Mouse (Mus musculus): ENCODE data around the gene P2ry10.
"Not testable (repeated sequence)": the region's sequence is repeated elsewhere in the genome, so short reads cannot be mapped to it uniquely, and the experiment has no call there.

Gene P2ry10

GRCm38 (mm10) chrX:107088177-107088576 is at the start of gene P2ry10:
TSS of gene P2ry10 (plus strand) at chrX:107088492.
- DNase-seq (ENCODE audit: low spot score in 2 of 2): no peak

DNA sequence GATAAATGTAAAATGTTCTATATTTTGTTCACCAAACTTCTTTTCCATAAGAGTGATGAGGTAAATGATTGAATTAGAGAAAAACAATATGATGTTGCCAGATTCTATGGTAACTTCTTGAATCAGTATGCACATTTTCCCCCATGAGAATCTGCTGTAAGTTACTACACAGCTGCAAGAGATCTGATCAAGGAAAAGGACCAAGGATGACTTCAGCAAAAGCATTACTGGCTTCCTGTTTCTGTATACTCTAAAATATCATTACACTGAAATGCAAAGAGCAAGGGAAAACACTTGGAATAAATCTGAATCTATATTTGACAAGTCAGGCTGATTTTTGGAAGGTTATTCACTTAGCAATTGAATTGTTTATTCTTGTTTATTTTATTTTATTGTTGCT is 49.1 kb upstream of the P2ry10 start:
- DNase-seq (ENCODE audit: low spot score in 2 of 2): no peak

GRCm38 (mm10) chrX:107039635-107040034 is 48.7 kb upstream of the P2ry10 start:
- DNase-seq (ENCODE audit: low spot score in 2 of 2): no peak

- no peak for DNase-seq (ENCODE audit: low spot score in 2 of 2)
These were observed 45.9 kb upstream of the P2ry10 start for GRCm38 (mm10) chrX:107042367-107042766.

DNA sequence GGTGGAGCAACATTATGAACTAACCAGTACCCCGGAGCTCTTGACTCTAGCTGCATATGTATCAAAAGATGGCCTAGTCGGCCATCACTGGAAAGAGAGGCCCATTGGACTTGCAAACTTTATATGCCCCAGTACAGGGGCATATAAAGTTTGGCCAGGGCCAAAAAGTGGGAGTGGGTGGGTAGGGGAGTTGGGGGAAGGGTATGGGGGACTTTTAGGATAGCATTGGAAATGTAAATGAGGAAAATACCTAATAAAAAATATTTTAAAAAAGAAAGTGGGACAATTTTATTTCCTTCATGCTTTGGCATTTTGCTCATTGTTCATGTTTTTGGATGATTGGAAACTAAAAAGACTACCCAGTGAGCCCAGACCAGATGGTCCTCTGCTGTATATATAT is 4.9 kb upstream of the P2ry10 start:
- not testable (repeated sequence) for DNase-seq (ENCODE audit: low spot score in 2 of 2)

DNA sequence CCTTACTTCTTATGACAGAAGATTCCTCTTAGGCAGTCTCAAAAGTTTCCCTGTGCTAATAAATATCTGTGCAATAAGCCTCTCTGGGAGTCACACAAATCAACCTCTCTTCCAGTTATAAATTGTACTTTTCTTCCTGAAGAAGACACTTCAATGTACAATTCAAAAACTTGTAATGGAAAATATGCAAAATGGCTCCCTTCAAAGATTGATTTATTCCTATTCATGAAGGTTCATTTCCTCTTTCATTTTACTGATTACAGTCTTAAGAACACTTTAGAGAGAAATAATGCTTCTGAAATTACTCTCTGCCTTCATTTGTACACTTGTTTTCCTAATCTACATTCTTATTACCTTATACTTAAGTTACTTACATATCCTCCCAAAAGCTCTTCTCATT is 4.0 kb upstream of the P2ry10 start:
- no peak for DNase-seq (ENCODE audit: low spot score in 2 of 2)

- DNase-seq (ENCODE audit: low spot score in 2 of 2): no peak
These were observed 839 bp downstream of the P2ry10 start for GRCm38 (mm10) chrX:107089131-107089530.

DNA sequence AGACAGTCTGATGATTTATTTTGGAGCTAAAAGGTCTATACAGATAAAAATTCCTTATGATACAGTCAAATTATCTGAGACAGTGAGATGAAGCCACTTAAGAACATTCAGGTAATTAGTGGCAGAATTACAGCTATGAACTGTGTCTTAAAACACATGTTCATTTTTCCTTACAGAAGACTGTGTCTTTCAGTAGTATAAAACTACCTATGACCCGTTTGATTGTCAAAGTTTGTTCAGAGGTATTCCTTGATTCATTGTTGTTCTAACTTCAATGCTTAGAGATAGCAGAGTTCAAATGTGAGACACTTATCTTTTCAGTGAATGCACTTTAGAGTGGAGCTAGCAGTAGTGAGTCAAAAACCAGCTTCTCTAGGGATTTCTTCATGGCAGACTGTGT is 1.6 kb downstream of the P2ry10 start:
- DNase-seq (ENCODE audit: low spot score in 2 of 2): no peak

- no peak for DNase-seq (ENCODE audit: low spot score in 2 of 2)
These were observed 7.3 kb downstream of the P2ry10 start for GRCm38 (mm10) chrX:107095633-107096032.

- no peak for DNase-seq (ENCODE audit: low spot score in 2 of 2)
These were observed 28.0 kb downstream of the P2ry10 start for GRCm38 (mm10) chrX:107116333-107116732.

DNA sequence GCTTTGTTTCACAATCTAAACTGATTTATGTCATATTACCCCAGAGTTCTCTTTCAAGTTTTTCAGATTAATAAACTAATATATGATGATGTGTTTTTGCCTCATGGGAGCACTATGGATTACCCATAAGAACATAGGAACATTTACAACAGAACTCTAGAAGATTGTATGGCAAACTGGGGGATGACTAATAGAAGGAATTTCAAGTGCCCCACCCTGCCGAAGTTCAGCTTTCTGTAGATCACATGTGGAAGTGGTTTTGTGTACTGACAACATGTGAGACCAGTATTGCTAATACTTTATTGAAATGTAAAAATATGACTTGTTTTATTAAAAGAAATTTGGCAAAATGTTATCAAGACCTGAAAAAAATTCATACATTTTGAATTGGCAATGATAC is 28.7 kb downstream of the P2ry10 start:
- DNase-seq (ENCODE audit: low spot score in 2 of 2): no peak

DNA sequence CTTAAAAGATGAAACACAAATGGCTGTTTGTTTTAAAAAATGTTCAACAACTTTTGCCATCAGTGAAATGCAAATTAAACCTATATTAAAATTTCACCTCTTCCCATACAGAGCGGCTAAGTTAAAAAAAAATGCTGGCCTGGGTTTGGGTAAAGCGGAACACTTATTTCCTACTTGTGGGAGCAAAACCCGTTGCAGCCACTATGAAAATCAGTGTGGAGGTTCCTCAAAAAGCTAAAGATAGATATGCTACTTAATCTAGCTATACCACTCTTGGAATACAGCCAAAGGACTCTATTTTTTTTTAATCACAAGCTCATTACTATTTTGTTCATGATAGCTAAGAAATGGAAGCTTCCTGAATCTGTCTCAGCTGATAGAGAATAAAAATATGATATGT is 54.9 kb downstream of the P2ry10 start:
- no peak for DNase-seq (ENCODE audit: low spot score in 2 of 2)

DNA sequence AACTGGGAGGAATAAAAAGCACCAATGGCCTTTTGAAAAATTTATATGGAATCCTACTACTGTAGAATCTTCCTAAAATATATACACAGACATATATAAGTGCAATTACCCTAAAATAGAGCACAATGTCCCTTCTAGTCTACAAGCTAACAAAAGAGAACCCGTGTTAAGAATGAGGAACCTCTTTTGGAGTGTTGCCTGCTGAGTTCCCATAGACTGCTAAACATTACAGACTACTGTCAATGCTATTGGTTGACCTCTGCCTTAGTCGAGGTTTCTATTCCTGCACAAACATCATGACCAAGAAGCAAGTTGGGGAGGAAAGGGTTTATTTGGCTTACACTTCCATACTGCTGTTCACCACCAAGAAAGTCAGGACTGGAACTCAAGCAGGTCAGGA is 55.6 kb downstream of the P2ry10 start:
- DNase-seq (ENCODE audit: low spot score in 2 of 2): no peak

DNA sequence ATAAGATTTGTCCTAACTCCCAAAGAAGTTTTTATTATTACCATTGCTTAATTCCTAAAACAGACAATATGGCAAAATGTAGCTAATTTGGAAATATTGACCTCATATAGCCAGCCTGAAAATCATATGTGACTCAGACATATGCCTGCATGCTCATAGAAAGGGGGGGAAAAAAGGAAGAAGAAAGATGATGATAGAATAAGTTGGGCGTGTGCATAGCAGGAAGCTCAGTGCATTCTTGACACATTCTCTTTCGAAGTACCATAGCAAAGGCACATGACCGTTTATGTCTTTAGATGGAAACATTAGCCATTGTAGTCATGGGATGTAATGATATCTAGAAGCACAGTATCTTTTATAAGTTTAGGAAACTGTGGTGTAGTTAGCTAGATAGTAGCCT is 60.4 kb downstream of the P2ry10 start, which contains the start of gene P2ry10b:
Gene P2ry10b, plus strand, starts transcription at position 247 of the 400 bp plus-strand sequence.
- DNase-seq (ENCODE audit: low spot score in 2 of 2): no peak

DNA sequence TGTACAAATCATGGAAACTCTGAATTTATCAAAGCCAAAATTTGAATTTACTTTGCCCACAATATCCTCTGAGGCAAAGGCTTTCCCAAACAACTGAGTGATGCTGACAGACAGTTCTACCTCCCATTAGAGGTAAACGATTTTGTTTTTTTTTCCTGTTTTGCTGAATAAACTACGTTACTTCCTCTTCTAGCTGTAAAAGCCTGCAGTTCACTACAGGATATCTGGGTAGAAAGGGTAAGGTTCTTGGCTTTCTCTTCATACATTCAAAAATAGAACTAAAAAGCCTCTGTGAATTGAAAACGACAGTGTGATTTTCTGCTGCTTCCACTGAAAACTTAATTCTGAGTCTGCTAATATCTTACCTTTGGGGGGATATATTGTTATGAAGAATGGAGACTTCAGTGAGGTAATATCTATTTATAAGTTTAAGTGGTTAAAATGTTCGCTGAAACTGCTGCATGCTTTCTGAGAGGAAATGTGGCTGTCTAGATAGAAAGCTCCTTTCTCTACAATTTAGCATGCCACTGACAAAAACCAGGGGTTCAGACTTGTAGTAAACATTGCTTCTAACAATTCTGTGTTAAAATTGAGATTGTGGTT is 61.2 kb downstream of the P2ry10 start:
- no peak for DNase-seq (ENCODE audit: low spot score in 2 of 2)

DNA sequence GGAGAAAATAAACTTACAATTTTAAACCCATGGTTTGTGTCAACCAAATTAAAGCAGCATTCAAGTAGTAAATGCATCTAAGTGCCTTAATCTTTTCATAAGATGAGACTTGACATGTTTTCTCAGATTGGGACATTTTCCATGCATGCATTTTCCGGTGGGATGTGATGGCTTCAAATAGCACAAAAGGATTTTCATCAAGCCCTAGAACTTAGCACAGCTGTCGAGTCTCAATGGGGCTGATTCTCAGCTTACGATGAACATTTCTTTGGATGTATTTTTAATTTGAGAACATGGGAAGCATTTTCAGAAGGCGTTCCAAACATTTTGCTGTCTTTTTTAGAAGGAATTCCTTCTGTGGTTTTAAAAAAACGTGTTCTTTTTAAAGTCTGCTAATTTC is 61.7 kb downstream of the P2ry10 start:
- DNase-seq (ENCODE audit: low spot score in 2 of 2): no peak

DNA sequence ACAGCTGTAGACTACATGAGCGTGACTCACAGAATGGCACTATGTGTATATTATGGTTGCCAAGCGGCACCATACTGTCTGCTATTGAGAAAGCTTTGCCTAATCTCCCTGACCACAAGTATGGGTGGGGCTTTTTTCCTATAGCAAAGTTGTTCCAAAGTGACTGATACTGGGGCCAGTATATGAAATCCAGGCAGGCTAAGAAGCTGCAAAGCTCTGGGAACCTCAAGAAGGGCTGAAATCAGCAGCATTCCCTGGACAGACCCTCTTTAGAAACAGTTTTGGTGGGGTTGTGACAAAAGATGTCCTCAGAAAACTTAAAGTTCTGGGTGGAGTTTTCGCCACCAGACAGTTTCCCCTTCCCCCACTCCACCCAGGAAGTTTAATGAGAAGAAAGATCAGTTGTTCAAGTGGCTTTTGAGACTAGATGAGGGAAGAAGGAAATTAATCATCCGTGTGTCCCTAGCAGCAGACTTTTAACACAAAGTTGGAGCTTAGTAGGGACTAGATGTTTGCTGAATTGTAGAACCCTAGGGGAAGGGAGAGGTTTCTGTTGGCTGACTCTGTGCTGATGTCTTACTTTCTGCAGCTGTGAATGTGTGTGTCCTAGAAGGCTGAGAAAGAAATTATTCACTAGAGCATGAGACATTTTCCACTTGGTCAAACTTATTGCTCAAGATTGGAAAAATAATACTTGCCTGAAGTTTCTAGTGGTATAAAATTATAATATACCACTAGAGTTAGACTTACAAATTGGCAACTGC is 62.6 kb downstream of the P2ry10 start:
- no peak for DNase-seq (ENCODE audit: low spot score in 2 of 2)

Measured in urinary bladder, postnatal 36 days (tissue).